Mouse (Mus musculus) B cell, adult 2 months (primary cell): Measurements from ENCODE around the gene Aurka.

Experiments
- DNase-seq, 2 experiments: peaks; one replicate each; pipeline ENCODE4 v3.0.0; 2022

The Aurka gene

GRCm38 (mm10) chr2:172370411-172371223, at the start of gene Aurka, which contains the start of gene Cstf1:
Aurka (minus strand) TSS chr2:172370535.
Cstf1 (plus strand) TSS chr2:172370681.
- DNase-seq, result peak; percentile 91 to 93

- DNase-seq, result no peak
Observed at GRCm38 (mm10) chr2:172418208-172418607, 47.9 kb upstream of the Aurka start.

GRCm38 (mm10) chr2:172416876-172417275, 46.5 kb upstream of the Aurka start:
- no peak for DNase-seq

GRCm38 (mm10) chr2:172416218-172416617, 45.9 kb upstream of the Aurka start:
- DNase-seq, result no peak

- DNase-seq, result no peak
Observed at GRCm38 (mm10) chr2:172413894-172414293, 43.6 kb upstream of the Aurka start.

- DNase-seq, result no peak
Observed at GRCm38 (mm10) chr2:172413273-172413672, 42.9 kb upstream of the Aurka start.

- peak; percentile 31 to 32 for DNase-seq
Observed at GRCm38 (mm10) chr2:172412454-172412853, 42.1 kb upstream of the Aurka start.

GRCm38 (mm10) chr2:172411091-172411490, 40.8 kb upstream of the Aurka start:
- no peak for DNase-seq

GRCm38 (mm10) chr2:172410686-172411085, 40.4 kb upstream of the Aurka start:
- no peak for DNase-seq

- no peak for DNase-seq
Observed at GRCm38 (mm10) chr2:172407499-172407898, 37.2 kb upstream of the Aurka start.

- no peak for DNase-seq
Observed at GRCm38 (mm10) chr2:172406173-172406572, 35.8 kb upstream of the Aurka start.

- DNase-seq, result no peak
Observed at GRCm38 (mm10) chr2:172405011-172405410, 34.7 kb upstream of the Aurka start.

GRCm38 (mm10) chr2:172404239-172404638, 33.9 kb upstream of the Aurka start:
- no peak for DNase-seq

- peak; percentile 75 to 84 for DNase-seq
Observed at GRCm38 (mm10) chr2:172401116-172401825, 30.9 kb upstream of the Aurka start.

- DNase-seq, result peak; percentile 69 to 78
Observed at GRCm38 (mm10) chr2:172399901-172400300, 29.6 kb upstream of the Aurka start.

- DNase-seq, result no peak
Observed at GRCm38 (mm10) chr2:172395961-172396360, 25.6 kb upstream of the Aurka start.

- DNase-seq, result no peak
Observed at GRCm38 (mm10) chr2:172394671-172395070, 24.3 kb upstream of the Aurka start.

- DNase-seq, result no peak
Observed at GRCm38 (mm10) chr2:172394052-172394392, 23.7 kb upstream of the Aurka start.

- DNase-seq, result peak; percentile 80 to 83
Observed at GRCm38 (mm10) chr2:172393391-172394051, 23.2 kb upstream of the Aurka start, which contains the start of gene Cass4. Cass4 (plus strand) TSS chr2:172393794.

- no peak for DNase-seq
Observed at GRCm38 (mm10) chr2:172392041-172392521, 21.7 kb upstream of the Aurka start.

GRCm38 (mm10) chr2:172390341-172390740, 20.0 kb upstream of the Aurka start:
- no peak for DNase-seq

GRCm38 (mm10) chr2:172384715-172385114, 14.4 kb upstream of the Aurka start:
- no peak for DNase-seq

GRCm38 (mm10) chr2:172381898-172382297, 11.6 kb upstream of the Aurka start:
- DNase-seq, result peak; percentile 22 to 23
